Mouse (Mus musculus) neural tube, embryonic 14.5 days (tissue): ENCODE results near the gene Espnl. TPM values are rescaled to one million over a fixed set of nuclear protein-coding genes. Genes with fewer than 3 reads are reported as not detected.

ENCODE experiments used
- ATAC-seq: fragments of 200-750 bp; cut with Nextera tagmentation; 2 replicates; pipeline ENCODE4 v1.8.0; 2017; ENCODE audit warnings: low read depth, mild to moderate bottlenecking, moderate TSS enrichment, moderate library complexity
- H3K27ac ChIP-seq: fragments of 300-500 bp; sonication (generic); 2 replicates; pipeline ENCODE4 v1.5.1; 2014; ENCODE audit warnings: low read depth, mild to moderate bottlenecking, control low read depth, low read length, moderate library complexity, mixed read lengths
- H3K27me3 ChIP-seq: fragments of 300-500 bp; sonication (generic); 2 replicates; pipeline ENCODE4 v1.6.1; 2014; ENCODE audit warnings: low read length; ENCODE audit not compliant: control insufficient read depth, insufficient read depth
- H3K36me3 ChIP-seq: fragments of 300-500 bp; sonication (generic); 2 replicates; pipeline ENCODE4 v1.6.1; 2014; ENCODE audit warnings: low read length, mixed read lengths; ENCODE audit not compliant: control insufficient read depth, insufficient read depth
- H3K4me1 ChIP-seq: fragments of 300-500 bp; sonication (generic); 2 replicates; pipeline ENCODE4 v1.6.1; 2014; ENCODE audit warnings: low read length; ENCODE audit not compliant: control insufficient read depth, insufficient read depth
- H3K4me2 ChIP-seq: fragments of 300-500 bp; sonication (generic); 2 replicates; pipeline ENCODE4 v1.6.1; 2014; ENCODE audit warnings: mild to moderate bottlenecking, low read depth, low read length, control low read depth
- H3K4me3 ChIP-seq: fragments of 300-500 bp; sonication (generic); 2 replicates; pipeline ENCODE4 v1.5.1; 2014; ENCODE audit warnings: low read depth, low read length, control low read depth, mixed read lengths
- H3K9ac ChIP-seq: fragments of 300-500 bp; sonication (generic); replicated peaks from 2 replicates; pipeline ENCODE4 v1.6.1; 2014; ENCODE audit warnings: low read depth, mild to moderate bottlenecking, control low read depth, low read length, mixed read lengths
- H3K9me3 ChIP-seq: fragments of 300-500 bp; sonication (generic); 2 replicates; pipeline ENCODE4 v1.6.1; 2016; ENCODE audit warnings: low read length; ENCODE audit not compliant: control insufficient read depth
- WGBS: fragments of 180-500 bp; shearing (Covaris S2); extraction: QIAGEN DNeasy Blood & Tissue Kit; methylation state at CpG from one replicate; pipeline ENCODE4 v1.1.7; 2014; 5-methylcytosine and 5-hydroxymethylcytosine counted together
- polyA plus RNA-seq: library from polyadenylated mRNA; unstranded; fragments of >200 nt; fragmentation: Nextera tagmentation; extraction: Ambion mirVana; gene quantifications from 2 replicates; pipeline ENCODE4 v1.2.1, GENCODE M21; 2014

The Espnl gene
- polyA plus RNA-seq, 1 experiment from 2014 or later = 0.11 TPM

DNA sequence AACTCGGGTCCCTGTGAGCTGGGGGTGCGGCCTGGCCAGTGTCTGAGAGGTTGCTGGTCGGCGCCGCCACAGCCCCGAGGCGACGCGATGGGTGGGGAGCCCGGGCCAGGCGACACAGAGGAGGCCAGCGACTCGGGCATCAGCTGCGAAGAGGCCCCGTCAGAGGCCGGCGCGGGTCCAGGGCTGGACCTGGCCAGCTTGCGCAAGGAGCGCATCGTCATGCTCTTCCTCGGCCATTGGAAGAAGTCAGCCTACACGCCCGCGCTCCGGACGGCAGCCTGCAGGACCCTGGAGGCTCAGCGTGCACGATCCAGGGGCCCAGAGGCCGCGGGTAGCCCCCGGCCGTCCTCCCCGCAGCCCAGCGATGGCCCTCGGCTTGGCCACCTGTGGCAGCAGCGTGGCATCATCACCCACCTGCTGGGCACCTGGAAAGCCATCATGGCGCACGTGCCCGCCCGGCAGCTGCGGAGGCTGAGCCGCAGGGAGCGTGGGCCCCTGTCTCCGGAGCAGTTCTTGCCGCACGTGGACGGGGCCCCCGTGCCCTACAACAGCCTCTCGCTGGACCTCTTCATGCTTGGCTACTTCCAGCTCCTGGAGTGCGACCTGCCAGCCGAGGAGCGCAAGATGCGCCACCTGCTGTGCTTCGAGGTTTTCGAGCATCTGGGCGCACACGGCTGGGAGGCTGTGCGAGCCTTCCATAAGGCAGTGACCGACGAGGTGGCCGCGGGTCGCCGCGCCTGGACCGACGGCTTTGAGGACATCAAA is 23.2 kb downstream of the Espnl start:
- H3K27me3 ChIP-seq = peaks cover 29% of the 10 kb centered on the region
- 0 out of 2 replicates have a peak, but pooled peaks have one; percentile 10 for ATAC-seq

GRCm38 (mm10) chr1:91346892-91347291 is 25.0 kb downstream of the Espnl start:
- H3K9me3 ChIP-seq = no peaks in the 10 kb centered on the region
- no peak overlapping the region for H3K4me3 ChIP-seq
- H3K4me1 ChIP-seq = peaks cover 8% of the 10 kb centered on the region
- peak; percentile 82; the same call in 1 of the 2 replicates for ATAC-seq
- WGBS = 36% methylated on average over 3 of the region's 3 CpGs
- no peak overlapping the region for H3K9ac ChIP-seq
- no peak overlapping the region for H3K27ac ChIP-seq
- no peaks in the 10 kb centered on the region for H3K36me3 ChIP-seq
- H3K27me3 ChIP-seq = peaks cover 29% of the 10 kb centered on the region
- no peak overlapping the region for H3K4me2 ChIP-seq

More for the DNA sequence above, 23.2 kb downstream of the Espnl start:
- H3K4me3 ChIP-seq = peak overlapping the region; percentile 22; the same call in 1 of the 2 replicates
- WGBS = 2% methylated on average over 68 of the region's 68 CpGs
- no peaks in the 10 kb centered on the region for H3K36me3 ChIP-seq
- peaks cover 8% of the 10 kb centered on the region for H3K4me1 ChIP-seq
- 0 out of 2 replicates have a peak overlapping the region, but pooled peaks have one; percentile 21 for H3K9ac ChIP-seq
- H3K9me3 ChIP-seq = no peaks in the 10 kb centered on the region
- H3K27ac ChIP-seq = no peak overlapping the region
- peak overlapping the region; percentile 56 for H3K4me2 ChIP-seq

DNA sequence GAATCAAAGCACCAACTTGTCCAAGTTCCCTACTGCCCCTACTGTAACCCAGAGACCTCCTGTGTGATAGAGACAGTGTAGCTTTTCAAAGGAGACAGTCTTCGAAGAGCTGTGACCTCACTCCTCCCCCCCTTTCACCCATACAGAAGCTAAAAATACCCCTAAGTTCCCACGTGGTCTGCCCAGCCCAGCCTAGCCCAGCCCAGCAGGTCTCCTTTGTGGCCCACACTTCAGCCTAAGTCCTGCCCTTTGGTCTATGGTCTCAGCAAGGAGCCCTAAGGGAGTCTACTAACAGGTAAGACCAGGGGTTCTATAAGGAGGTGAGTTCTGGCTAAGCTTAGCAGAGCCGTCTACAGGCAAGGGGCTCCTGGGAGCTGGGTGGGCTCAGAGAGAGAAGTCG is 29.0 kb downstream of the Espnl start, which contains the start of gene Klhl30:
Gene Klhl30, plus strand, starts transcription at position 176 of the 400 bp plus-strand sequence.
- H3K4me1 ChIP-seq = no peaks in the 10 kb centered on the region
- H3K4me3 ChIP-seq = no peak within 1 kb of the TSS
- H3K4me2 ChIP-seq = no peak within 1 kb of the TSS
- H3K27me3 ChIP-seq = peaks cover 6% of the 10 kb centered on the region
- H3K27ac ChIP-seq = no peak within 1 kb of the TSS
- no peaks in the 10 kb centered on the region for H3K36me3 ChIP-seq
- WGBS = 66% methylated on average over 4 of the region's 4 CpGs
- H3K9ac ChIP-seq = no peak within 1 kb of the TSS
- ATAC-seq = no peak
- H3K9me3 ChIP-seq = no peaks in the 10 kb centered on the region

DNA sequence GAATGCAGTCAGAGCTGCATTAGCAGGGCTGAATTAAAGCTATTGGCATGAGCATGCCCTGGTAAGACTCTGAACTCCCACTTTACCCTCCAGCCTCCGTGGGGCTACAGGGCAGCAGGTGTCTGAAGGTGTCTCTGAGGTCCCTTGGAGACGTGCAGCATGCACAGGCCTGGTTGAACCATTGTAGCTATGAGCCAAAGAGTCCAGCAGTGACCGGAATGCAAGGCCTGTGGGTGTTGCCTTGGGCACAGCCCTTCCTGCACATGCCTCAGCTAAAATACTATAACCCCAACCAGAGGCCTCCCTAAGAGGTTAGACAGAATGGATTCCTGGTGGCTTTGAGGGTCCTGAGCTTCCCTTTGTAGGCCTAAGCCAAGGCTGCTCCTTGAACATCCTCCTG is 29.4 kb downstream of the Espnl start:
- H3K36me3 ChIP-seq = no peaks in the 10 kb centered on the region
- WGBS = 82% methylated on average over 3 of the region's 3 CpGs

DNA sequence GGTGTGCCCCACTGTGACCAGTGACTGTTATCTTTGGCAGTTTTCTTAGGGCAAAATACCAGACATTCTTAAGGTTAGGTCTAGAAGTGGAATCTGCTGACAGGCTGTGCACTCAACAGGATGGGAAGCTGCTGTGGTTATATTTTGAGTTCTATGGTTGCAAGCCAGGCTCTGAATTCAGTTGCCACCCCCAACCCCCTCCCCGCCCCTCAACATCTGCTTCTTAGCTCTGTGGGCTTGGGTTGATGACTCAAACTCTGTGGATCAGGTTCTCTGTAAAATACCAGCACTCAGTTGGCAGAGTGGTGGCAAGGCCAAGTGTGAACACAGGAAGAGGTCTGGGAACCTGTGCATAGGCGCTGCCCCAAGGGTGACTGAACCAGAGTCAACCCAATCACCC is 30.4 kb downstream of the Espnl start:
- Histone ChIP-seq H3K9ac (no peak overlapping the region), H3K4me3 (no peak overlapping the region), H3K9me3 (no peaks in the 10 kb centered on the region), H3K27me3 (no peaks in the 10 kb centered on the region; the same call in 1 of the 2 replicates), H3K4me1 (no peaks in the 10 kb centered on the region), H3K36me3 (no peaks in the 10 kb centered on the region), H3K27ac (no peak overlapping the region), H3K4me2 (no peak overlapping the region)
- no peak for ATAC-seq
- 80% methylated on average over 2 of the region's 2 CpGs for WGBS

More for the DNA sequence above, 29.4 kb downstream of the Espnl start:
- Histone ChIP-seq H3K4me2 (no peak overlapping the region), H3K27ac (no peak overlapping the region), H3K9ac (no peak overlapping the region), H3K9me3 (no peaks in the 10 kb centered on the region), H3K27me3 (peaks cover 2% of the 10 kb centered on the region; the same call in 1 of the 2 replicates), H3K4me3 (no peak overlapping the region), H3K4me1 (no peaks in the 10 kb centered on the region)
- no peak for ATAC-seq

DNA sequence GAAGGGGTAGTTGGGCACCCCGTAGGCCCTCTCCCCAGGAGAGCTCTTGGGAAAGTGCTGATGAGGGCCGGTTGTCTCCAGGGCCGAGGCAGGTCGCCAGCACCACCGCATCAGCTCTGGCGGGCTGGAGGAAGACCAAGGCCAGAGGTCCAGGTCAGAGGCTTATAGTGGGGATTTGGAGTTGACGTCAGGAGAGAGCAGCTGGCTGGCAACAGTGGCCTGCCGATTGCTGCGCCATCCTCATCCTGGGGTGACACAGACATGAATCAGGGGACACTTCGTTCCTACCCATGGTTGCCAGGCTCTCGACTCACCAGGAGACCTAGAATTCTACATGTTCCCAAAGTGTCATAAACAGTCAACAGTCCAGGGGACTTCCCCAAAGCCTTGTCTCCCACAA is 34.2 kb downstream of the Espnl start:
- H3K9me3 ChIP-seq = no peaks in the 10 kb centered on the region
- WGBS = 88% methylated on average over 11 of the region's 11 CpGs
- H3K4me3 ChIP-seq = no peak overlapping the region
- no peak for ATAC-seq
- no peak overlapping the region for H3K4me2 ChIP-seq
- H3K27ac ChIP-seq = no peak overlapping the region
- no peaks in the 10 kb centered on the region for H3K27me3 ChIP-seq
- no peaks in the 10 kb centered on the region for H3K36me3 ChIP-seq
- H3K4me1 ChIP-seq = no peaks in the 10 kb centered on the region
- no peak overlapping the region for H3K9ac ChIP-seq

DNA sequence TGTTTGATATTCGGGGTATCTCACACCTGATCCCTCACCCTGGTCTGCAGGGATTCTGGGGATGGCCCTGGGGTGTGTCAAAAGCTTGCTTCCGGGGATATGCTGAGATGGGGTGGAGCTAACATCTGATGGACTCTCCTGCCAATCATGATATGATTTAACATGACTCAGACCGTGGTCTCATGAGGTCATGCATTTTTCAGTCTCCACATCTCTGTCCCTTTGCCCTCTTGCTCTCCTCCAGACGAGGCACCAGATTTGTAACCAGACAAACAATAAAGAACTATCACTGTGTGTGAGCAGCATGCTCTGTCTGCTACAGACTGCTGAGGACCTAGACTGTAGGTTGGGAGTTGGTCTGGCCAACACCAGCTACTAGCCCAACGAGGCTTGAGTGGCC is 40.2 kb downstream of the Espnl start:
- no peaks in the 10 kb centered on the region for H3K9me3 ChIP-seq
- H3K4me1 ChIP-seq = no peaks in the 10 kb centered on the region
- peaks cover 2% of the 10 kb centered on the region; the same call in 1 of the 2 replicates for H3K27me3 ChIP-seq
- no peak overlapping the region for H3K4me2 ChIP-seq
- H3K36me3 ChIP-seq = no peaks in the 10 kb centered on the region
- ATAC-seq = no peak
- WGBS = 82% methylated on average over 5 of the region's 5 CpGs
- no peak overlapping the region for H3K9ac ChIP-seq
- no peak overlapping the region for H3K27ac ChIP-seq
- H3K4me3 ChIP-seq = no peak overlapping the region

- Histone ChIP-seq H3K4me3 (no peak overlapping the region), H3K36me3 (no peaks in the 10 kb centered on the region; the same call in 1 of the 2 replicates), H3K27me3 (peaks cover 5% of the 10 kb centered on the region; the same call in 1 of the 2 replicates), H3K4me1 (no peaks in the 10 kb centered on the region), H3K27ac (no peak overlapping the region), H3K4me2 (no peak overlapping the region), H3K9me3 (no peaks in the 10 kb centered on the region), H3K9ac (no peak overlapping the region)
- 95% methylated on average over 16 of the region's 16 CpGs for WGBS
- ATAC-seq = no peak
Measured at GRCm38 (mm10) chr1:91364822-91365644, 43.2 kb downstream of the Espnl start.
